Mouse (Mus musculus) urinary bladder, adult 2 months (tissue): ENCODE measurements around the gene Slc26a11. TPM values are rescaled to one million over a fixed set of nuclear protein-coding genes. Genes with fewer than 3 reads are reported as not detected.
A peak's percentile ranks its signal among the peaks of the same experiment; 100 is the strongest.
"Not testable (repeated sequence)": the region's sequence is repeated elsewhere in the genome, so short reads cannot be mapped to it uniquely, and the experiment has no call there.

ENCODE experiments used
- DNase-seq: peaks from one replicate; pipeline ENCODE4 v3.0.0; 2022; ENCODE audit warnings: low spot score
- polyA plus RNA-seq: library from polyadenylated mRNA; depleted of rRNA; stranded (reverse); fragments of >200 nt; gene quantifications from 2 replicates; pipeline ENCODE4 v1.2.3, GENCODE M21; 2012

Gene Slc26a11
- polyA plus RNA-seq, 1 experiment: 10.0 TPM

GRCm38 (mm10) chr11:119362769-119363533 lies 7.6 kb downstream of the Slc26a11 start:
- no peak for DNase-seq

DNA sequence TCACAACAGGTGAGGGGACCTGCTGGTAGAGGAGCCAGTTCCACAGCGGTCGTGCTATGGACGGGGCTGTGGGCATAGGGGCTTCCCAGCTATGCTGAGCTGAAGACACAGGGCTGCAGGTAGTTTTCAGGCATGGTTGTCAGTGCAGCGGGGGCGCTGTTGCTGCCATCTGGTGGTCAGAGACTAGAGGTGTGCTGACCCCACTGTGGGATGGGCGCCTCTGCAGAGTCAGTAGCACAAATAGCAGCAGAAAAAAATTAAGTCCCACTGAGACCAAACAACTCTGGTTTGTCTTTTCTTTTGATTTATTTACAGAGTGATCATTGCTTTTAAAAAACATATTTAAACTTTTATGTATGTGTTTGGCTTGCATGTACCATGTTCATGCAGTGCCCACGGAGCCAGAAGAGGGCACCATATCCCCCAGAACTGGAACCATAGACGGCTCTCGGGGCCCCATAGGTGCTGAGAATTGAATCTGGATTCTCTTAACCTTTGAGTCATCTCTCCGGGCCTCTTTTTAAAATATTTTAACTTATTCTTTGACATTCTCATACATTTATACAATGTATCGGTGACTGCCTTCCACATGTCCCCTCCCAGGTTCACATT lies 8.3 kb downstream of the Slc26a11 start:
- DNase-seq: no peak

GRCm38 (mm10) chr11:119375425-119375824 lies 20.1 kb downstream of the Slc26a11 start:
- no peak for DNase-seq

- no peak for DNase-seq
Measured at GRCm38 (mm10) chr11:119377326-119377725, 22.0 kb downstream of the Slc26a11 start.

DNA sequence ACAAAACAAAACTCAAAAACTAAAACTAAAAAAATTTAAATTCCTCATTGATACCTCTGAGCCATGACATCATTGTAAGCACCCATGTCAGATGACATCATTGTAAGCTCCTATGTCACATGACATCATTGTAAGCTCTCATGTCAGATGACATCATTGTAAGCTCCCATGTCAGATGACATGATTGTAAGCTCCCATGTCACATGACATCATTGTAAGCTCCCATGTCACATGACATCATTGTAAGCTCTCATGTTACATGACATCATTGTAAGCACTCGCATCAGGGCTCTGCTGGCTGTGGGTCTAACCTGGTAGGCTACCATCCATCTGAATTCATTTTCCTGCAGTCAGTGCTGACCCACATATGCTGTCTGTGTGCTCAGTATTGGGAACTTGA lies 23.2 kb downstream of the Slc26a11 start:
- DNase-seq: no peak

GRCm38 (mm10) chr11:119381631-119382337 lies 26.4 kb downstream of the Slc26a11 start:
- no peak for DNase-seq

- no peak for DNase-seq
Measured at GRCm38 (mm10) chr11:119382338-119382850, 27.0 kb downstream of the Slc26a11 start.

DNA sequence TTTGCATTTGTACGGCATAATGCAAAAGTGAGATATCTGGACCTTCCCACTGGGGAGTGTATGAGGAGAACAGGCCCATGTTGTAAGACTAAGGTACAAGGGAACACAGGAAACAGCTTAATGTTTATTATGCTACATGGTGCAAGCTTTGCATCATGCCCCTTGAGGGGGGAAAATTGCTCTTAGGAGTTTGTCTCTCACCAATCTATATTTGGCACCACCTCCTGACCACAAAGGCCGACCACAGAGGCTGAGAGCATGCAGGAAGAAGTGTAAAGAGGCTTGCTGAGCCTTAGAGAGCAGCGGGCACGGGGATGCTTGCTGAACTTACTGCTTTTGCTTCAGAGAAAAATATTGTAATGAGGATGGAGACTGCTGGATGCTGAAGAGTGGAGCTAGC lies 29.5 kb downstream of the Slc26a11 start:
- DNase-seq: no peak

DNA sequence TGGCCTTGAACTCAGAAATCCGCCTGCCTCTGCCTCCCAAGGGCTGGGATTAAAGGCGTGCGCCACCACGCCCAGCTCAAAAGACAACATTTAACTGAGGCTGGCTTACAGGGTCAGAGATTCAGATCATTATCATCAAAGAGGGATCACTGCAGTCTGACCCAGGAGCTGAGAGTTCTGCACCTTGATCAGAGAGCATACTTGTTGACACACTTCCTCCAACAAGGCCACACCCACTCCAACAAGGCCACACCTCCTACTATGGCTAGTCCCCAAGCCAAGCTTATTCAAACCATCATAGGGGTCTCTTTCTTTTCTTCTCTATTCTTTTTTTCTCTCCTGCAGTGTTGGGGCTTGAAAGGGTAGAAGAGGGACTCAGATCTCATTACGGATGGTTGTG lies 30.9 kb downstream of the Slc26a11 start:
- DNase-seq: no peak

- DNase-seq: not testable (repeated sequence)
Measured at GRCm38 (mm10) chr11:119387273-119387672, 31.9 kb downstream of the Slc26a11 start.

DNA sequence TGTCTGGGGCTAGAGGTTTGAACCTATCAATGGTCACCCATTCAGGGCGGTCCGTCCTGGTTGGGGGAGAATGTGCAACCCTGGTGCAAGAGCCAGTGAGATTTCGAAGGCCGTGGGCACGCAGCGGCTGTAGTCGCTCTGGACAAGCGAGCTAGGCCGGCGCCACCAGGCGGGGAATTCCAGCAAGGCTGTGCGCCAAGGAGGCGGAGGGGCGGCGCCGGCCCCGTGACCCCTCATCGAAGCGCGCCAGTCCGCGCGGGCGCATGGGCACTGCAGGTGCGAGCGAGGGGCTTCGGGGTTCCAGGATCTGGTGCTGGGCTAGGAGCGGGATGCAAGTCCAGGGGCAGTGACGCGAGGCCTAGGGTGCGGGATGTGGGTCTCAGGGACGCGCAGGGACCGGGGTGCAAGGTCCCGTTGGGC lies 34.5 kb downstream of the Slc26a11 start:
- peak; percentile 72 for DNase-seq

DNA sequence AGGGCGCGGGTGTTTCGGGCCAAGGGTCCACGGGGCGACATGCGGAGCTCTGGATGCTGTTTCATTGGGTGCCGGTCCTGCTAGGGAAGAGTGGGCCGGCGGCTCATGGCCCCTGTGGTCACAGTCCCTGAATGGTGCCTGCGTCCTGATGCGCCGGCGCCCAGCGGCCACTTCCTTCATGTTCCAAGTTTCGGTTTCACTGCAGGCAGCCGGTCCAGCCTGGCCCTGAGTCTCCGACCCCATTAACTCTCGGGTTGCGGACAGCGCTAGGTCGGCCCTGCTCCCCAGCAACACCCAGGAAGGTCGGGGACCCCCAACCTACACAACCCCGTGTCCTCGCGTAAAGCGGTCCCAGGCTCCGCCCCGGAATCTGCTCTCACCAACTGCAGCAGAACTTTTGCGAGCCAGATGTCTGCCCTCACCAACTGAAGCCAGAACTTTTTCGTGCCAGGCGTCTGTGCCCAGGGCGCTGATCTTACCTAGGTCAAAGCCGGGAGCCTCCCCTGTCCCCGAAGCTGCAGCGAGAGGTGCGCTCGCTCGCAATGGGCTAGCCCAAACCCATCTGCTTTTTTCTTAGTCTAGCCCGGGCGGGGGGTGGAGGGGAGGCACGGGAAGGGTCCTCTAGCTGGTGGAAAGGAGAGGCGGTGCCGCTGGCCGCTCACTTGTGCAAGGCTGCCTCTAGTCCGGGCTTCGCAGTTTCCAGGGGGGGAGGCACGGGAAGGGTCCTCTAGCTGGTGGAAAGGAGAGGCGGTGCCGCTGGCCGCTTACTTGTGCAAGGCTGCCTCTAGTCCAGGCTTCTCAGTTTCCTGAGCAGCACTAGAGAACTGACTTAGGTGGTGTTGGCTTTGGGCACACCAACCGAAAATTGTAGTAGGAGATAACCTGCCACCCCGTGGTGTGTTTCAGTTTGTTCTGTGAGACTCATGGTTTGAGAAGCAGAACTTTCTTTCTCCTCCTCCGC lies 35.2 kb downstream of the Slc26a11 start:
- DNase-seq: peak; percentile 69

GRCm38 (mm10) chr11:119391386-119392000 lies 36.1 kb downstream of the Slc26a11 start:
- DNase-seq: no peak

- peak; percentile 49 for DNase-seq
Measured at GRCm38 (mm10) chr11:119392001-119392614, 36.8 kb downstream of the Slc26a11 start.

DNA sequence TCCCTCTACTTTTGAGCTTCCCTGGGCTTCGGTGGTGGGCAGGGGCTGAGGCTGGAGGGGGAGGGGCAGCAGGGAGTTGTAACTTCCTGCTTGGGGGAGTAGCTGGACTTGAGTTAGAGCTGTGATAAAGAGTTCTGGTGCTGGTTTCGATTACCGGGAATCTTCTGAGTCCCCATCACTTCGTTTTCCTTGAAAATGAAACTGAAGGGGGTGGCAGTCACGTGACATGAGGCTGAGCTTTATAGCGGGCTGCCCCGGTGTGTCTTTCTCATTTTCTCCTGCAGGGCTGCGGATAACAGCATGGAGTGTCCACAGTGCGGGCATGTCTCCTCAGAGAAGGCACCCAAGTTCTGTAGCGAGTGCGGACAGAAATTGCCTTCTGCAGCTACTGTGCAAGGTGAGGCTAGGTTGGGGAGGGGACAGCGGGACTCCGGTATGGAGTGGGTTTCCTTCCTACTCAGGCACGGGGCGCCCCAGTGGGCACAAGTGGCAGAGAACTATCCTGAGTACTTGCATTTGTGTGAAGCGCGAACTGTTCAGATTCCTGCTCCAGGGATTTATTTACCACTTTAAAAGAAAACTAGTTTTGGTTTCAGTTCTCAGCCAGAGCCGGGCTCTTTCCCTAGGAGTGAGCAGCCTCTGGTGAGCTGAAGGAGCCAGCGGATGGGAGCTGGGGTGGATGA lies 37.6 kb downstream of the Slc26a11 start, which contains the start of gene Rnf213:
Gene Rnf213 (plus strand): TSS at position 301 of the 683 bp plus-strand sequence.
- peak; percentile 38 for DNase-seq

GRCm38 (mm10) chr11:119393483-119393804 lies 38.1 kb downstream of the Slc26a11 start:
- DNase-seq: no peak

- no peak for DNase-seq
Measured at GRCm38 (mm10) chr11:119394210-119394609, 38.9 kb downstream of the Slc26a11 start.

DNA sequence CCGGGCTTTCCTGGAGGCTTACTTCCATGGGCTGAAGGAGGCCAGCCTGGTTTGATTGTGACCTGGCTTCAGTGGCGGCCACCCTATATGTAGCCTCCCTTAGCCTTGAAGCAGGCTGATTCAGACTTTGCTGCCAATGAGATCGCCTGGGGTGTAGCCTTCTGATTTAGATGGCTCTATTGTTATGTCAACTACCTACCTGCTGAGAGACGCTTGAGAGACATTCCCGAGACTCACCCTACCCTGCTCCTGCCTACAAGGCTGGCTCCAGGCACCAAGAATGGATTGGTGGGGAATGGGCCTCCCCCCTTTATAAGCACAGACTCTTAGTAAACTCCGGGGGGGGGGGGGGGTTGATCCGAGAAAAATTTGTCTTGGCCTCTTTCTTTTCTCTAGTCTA lies 40.0 kb downstream of the Slc26a11 start:
- DNase-seq: no peak

- DNase-seq: no peak
Measured at GRCm38 (mm10) chr11:119395931-119396330, 40.6 kb downstream of the Slc26a11 start.

DNA sequence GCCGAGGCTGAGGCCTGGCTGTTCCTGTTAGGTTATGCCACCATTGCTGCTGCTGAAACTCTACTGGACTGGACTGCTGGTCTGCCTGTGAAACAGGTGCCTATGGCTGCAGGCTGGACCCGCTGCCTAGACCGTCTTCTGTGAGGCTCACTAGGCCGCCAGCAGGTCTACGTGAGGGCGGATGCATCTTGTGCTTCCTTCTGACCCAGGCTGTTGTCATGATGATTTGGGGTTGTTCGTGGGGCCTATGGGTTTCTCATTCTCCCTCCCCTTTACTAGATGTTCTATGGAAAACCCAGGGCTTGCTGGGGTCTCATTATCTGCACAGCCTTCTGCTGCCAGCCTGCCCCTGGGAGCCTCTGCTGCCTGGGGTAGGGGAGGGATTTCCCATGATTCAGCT lies 41.1 kb downstream of the Slc26a11 start:
- DNase-seq: no peak
